Mouse (Mus musculus): ENCODE measurements around the gene Unc13b. TPM values are rescaled to one million over a fixed set of nuclear protein-coding genes. Genes with fewer than 3 reads are reported as not detected.
"Not testable (repeated sequence)": the region's sequence is repeated elsewhere in the genome, so short reads cannot be mapped to it uniquely, and the experiment has no call there.

Gene Unc13b
- polyA plus RNA-seq, 2 experiments from 2014 or later: 0.08 TPM; not detected in 1

DNA sequence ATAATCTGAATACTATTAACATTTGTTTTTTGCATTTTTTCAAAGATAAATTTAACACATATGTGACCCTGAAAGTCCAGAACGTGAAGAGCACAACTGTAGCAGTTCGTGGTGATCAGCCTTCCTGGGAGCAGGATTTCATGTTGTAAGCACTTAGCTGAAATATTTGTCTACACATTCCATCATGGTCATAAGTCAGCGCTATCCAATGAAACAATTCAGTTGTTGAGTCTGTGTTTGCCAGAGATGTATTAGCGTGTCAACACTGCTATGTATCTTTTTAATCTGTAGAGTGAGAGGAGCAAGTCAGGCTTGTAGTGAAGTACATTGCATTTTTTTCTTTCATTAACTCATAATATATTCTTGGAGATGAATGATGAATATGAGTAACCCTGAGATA, 32.4 kb downstream of the Unc13b start:
- no peak for ATAC-seq

DNA sequence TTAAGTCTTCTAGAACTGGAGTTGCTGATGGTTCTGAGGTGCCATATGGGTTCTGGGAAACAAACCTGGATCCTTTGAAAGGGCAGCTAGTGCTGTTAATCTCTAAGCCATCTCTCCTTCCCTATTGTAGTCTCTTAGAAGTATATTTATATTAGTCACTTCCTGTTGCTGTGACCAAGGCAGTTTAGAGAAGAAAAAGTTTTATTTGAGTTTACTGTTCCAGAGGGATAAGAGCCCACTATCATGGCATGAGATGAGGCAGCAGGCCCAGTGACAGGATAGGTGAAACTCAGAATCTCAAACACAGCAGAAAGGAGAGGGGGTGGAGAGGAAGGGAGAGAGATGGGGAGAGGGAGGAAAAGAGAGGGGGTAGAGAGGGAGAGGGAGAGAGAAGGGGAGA, 54.7 kb downstream of the Unc13b start:
- no peak for ATAC-seq

DNA sequence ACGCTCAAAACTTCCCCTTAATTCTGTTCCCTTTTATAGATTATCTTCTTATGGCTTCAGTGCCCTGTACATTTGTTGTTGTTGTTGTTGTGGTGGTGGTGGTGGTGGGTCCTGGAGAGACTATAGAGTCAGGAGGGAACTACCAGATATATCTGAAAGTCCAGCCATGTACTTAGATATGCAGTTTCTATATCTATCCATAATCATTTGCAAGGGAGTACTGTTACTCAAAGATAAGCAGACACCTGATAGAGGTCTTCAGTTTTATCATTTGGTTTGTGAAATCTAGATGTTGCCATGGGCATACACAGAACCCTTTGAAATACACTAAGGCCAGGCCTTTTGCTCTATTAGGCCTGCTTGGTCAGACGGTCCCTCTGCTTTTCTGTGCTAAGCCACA, 55.8 kb downstream of the Unc13b start:
- ATAC-seq: no peak

DNA sequence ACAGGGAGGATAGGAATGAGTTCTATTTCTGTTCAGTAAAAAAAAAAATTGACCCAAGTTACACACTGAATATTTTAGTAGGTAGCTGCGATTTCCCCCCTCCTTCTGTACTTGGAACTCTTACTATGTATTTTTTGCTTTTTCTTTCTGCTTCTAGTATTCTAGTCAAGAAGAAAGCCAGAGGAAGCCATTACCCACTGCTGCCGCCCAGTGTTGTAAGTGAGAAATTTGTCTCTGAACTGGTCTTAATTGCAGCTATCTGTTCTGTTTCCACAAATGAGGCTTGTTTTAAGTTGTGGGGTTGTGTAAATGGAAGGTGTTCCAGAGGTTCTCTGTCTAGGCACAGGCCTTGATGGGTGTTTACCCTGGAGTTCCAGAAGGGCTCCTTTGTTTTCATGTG, 56.2 kb downstream of the Unc13b start:
- ATAC-seq: no peak

DNA sequence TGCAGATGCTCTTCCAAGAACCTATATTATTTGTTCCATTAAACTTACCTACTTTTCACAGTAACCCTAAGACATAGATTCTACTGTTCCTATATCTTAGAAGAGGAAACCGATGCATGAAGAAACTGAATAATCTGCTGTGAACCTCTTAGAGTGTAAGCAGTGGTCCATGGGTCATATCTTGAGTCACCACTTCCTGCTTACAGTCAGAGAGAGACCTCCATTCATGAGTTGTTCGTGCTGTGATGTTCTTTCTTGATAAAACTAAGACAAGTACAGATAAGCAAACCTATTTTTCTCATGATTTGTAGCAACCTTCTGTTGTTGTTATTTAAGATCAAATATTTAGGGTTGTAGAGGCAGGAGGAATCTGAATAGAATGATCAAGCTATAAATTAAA, 57.5 kb downstream of the Unc13b start:
- no peak for ATAC-seq

DNA sequence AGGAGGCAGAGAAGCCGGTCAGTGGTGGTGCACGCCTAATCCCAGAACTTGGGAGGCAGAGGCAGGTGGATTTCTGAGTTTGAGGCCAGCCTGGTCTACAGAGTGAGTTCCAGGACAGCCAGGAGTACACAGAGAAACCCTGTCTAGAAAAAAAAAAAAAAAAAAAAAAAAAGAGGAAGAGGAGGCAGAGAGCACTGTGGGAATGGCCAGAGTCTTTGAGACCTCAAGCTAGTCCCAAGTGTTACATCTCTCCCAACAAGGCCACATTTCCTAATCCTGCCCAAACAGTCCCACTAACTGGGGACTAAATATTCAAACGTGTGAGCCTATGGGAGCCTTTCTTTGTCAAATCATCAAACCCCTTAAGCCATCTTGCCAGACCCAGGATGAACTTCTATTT, 71.0 kb downstream of the Unc13b start:
- no peak for ATAC-seq

DNA sequence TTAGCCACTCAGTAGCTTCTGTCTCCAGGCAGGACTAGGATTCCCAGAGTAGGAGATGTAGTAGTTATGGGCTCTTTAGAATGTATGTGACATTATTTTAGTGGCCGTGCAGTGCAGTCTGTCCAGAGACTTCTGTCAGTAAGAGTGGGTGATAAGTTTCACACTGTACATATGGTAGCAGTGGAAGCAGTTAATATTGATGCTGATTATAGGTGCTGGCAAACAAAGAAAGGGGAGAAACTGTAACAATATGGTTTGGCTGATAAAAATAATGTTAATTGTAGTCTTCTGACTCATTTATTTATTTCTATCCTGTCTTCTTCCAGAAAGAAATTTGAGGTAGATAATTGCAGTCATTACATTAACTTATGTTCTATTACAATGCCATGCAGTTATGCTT, 83.9 kb downstream of the Unc13b start:
- ATAC-seq: no peak

DNA sequence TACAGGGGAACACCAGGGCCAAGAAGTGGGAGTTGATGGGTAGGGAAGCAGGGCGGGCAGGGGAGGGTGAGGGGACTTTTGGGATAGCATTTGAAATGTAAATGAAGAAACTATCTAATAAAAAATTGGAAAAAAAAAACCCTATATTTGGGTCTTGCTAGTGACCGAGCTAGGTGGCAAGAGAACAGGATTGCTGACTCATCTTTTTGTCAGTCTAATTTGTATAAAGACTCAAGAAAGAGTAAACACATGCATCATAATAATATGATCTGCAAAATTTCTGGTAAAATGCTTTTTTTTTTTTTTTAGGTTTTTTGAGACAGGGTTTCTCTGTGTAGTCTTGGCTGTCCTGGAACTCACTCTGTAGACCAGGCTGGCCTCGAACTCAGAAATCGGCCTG, 93.7 kb downstream of the Unc13b start:
- ATAC-seq: not testable (repeated sequence)

DNA sequence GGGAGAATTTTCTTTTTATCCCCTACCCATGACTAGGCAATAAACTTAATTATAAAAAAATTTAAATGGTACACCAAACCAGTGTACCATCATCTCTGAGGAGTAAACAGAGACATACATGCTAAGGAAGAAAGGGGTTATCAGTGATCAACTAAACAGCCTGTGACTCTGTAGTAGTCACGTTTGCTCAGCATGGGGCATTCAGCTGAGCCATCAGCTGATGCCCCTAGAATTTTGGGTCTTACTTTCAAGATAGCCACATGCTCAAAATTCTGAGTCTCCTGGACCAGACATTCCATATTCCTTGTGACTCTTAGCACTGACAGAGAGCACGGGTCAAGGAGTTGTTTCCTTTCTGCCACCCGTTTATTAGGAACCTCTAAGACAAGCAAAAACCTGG, 101.3 kb downstream of the Unc13b start:
- no peak for ATAC-seq

DNA sequence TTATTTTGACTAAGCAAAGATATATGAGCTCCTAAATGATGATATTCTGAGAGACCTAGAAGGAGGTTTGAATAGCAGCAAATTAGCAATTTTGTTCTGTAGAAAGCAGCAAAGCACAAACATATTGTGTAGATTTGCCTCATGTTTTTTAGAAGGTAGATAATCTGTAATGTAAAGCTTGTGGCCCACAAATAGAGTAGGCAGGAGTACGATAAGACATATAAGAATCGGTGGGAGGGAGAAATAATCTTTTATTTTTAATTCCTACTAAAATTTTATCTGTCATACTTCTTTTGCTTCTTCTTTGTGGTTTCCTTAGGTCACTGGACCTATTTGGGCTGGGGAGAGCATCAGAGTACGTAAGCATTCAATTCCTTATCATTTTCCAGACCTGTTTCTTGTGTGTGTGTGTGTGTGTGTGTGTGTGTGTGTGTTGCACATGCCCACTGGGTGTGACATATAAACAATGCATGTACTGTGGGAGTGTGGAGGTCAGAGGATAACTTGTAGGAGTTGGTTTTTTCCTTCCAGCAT, 102.4 kb downstream of the Unc13b start:
- ATAC-seq: no peak

DNA sequence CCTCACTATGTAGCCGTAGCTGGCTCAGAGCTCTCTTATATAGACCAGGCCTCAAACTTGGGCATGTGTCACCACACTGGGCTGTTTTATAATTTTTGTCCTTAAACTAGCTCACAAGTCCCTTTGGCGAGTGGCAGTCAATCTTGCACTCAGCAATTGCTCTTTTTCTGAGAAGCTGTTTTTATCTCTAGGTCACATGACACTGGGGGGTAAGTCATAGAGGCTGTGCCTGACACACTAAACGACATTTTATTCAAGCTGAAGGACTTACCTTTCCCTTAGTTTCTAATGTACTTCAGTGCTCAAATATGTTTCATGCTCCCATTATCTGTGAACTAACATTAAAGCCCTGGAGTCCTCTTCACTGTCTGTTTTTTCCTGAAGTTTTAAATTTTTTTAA, 104.5 kb downstream of the Unc13b start:
- ATAC-seq: no peak

DNA sequence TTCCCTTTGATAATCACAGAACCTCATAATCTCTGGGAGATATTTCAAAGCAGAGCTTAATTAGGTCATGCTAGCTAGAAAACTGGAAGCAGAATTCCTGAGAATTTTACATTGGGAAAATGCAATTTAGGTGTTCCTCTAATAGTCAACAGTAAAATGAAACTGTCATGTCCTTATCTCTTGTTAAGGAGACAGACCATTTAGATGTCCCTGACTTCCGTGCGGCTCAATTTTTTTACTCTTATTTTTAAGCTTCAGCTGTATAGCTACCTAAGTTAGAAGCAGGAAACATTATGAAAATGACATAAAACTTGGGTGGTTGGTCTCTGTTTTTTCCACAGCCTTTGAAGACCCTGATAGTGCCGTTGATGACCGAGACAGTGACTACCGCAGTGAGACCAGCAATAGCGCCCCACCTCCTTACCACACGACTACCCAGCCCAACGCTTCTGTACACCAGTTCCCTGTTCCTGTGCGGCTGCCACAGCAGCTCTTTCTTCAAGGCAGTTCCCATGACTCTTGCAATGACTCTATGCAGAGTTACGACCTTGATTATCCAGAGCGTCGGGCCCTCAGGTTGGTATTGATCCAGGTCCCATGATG, 106.8 kb downstream of the Unc13b start:
- ATAC-seq: no peak

DNA sequence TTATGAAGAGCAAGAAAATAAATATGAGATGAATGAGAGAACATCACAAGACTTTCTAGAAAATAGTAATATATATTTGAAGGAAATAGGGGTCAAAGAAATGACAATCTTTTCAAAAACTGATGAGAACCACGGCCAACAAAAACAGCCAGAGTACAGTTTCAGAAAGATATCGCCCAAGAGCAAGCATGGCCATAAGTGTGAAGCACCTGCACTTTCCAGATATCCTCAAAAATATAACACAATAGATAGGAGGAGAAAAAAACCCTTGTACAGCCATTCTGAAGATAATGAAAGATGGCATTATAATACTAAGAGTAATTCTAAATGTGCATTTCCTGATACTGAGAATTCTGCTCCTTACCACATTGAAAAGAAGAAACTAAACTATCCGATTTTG, 111.3 kb downstream of the Unc13b start:
- no peak for ATAC-seq

DNA sequence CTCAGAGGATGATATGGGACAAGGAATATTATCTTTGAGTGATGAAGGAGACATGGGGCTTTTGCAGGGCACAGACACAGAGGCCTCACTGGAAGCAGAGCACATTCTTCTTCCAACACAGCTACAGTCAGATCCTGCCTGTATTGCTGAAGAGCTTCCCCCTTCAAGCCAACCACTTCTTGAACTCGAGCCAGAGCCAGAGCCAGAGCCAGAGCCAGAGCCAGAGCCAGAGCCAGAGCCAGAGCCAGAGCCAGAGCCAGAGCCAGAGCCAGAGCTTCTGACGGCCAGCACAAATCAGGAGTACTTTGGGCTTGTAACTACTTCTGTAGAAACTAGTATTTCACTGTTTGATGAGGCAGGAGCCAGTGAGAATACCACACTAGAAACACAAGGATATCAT, 118.4 kb downstream of the Unc13b start:
- ATAC-seq: no peak

DNA sequence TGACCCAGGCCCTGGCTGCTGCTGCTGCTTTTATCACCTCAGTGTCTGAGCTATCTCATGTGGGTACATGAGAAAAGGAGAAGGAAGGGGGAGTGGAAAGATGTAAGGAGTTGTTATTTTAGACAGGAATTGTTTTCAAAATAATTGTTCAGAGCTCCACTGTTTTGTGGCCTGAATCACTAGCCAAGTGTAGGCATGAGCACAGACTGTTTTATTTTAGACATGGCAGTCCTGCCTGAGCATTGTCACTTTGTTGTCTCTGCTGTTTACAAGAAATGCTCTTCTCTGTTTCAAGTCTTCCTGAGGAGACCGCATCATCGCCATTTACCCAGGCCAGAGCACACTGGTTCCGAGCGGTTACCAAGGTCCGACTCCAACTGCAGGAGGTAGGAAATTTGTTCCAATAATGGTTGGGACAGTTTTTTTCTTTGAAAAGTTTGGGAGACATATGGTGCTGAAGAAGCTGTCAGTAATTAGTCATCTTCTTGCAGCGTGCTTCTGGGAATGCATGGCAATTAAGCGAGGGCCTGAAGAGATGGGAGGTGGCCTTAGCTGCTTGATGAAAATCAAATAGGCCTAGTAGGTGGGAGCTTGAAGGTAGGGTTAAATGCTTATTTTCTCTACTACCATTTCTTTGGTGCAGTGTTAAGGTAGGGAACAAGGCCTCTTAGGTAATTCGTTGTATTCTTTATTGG, 123.9 kb downstream of the Unc13b start:
- no peak for ATAC-seq

DNA sequence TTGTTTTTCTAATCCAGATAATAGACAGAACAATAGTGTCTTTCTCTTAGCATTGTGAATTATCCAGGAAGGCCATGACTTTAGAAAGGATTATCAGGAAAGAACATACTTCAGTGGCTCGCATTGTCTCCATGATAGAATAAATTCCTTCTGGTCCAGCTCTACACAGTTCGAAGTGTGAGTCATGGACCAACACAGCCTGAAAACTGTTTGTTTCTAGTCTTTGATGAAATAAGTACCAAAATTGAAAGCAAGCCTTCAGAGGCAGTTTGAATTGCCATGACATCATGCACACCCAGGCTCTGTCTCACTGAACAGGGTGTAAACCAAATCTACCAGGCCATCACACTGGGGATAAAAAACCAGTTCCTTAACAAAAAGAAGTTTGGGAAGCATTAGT, 128.7 kb downstream of the Unc13b start:
- ATAC-seq: no peak

DNA sequence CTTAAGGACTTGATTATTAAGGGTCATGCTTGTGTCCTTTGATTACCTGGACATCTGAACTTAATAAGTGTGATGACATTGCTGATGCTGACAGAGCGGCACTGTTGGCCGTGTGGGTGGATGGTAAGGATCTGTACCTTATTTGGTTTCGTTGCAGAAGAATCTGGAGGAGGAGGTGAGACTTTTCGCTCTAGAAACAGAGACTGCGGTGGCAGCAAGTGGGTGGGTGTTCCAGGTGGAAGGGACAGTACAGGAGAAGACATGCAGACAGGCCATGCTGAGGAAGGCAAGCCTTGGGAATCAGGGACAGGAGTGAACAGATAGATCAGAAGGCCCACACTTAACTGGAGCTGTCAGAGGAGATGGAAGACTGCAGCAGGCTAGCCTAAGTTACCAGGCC, 130.6 kb downstream of the Unc13b start:
- ATAC-seq: no peak

DNA sequence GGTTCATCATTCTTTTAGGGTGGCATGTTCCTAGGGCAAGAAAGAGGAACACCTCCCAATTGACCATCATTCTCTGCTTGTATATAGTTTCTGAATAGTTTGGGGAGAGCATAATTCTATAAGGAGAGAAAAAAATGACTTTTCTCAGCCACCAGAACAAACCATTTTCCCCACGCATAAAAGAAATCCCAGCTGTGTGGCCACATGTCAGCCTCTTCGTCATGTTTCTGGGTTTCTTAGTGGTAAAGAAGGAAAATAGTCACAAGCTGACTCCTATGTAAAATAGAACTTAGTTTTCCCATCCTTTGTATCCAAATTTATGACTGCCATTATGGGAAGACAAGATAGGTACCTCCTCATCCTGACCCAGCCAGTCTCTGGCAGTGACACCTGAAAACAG, 146.2 kb downstream of the Unc13b start:
- ATAC-seq: no peak

DNA sequence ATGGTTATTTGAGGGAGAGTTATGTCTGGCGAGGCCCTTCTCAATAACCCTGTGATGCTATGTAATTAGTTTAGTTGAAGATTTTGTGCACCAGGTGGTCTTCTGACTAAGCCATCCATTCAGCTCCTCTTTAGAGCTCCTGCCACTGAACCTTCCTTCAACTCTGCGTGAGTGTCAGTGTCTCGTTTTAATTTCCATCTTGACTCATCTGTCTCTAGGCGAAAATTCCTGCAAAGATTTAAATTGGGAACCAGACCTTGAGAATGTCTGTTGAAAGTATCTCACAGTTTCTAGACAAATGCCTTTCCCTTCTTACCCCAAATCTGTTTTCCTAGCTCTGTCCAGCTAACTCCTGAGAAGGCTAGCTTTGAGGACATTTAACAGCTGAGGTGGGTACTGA, 146.8 kb downstream of the Unc13b start:
- ATAC-seq: no peak

DNA sequence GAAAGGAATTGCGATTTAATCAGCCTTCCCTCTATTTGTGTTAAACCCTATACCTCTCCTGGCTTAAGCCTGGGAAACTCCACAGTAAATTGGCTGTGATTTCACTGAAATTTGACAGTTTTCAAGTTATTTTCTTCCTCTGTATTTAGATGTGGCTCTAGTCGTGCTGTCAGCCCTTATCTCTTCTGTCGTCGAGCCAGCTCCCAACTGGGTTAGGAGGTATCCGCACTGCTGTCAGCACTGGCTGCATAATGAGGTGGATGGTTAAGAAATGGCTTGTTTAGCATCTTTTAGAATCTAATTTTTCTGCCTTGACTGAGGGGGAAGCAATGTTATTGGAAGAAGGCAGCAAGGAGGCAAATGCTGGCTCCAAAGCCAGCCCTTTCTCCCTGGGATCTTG, 148.2 kb downstream of the Unc13b start:
- no peak for ATAC-seq

DNA sequence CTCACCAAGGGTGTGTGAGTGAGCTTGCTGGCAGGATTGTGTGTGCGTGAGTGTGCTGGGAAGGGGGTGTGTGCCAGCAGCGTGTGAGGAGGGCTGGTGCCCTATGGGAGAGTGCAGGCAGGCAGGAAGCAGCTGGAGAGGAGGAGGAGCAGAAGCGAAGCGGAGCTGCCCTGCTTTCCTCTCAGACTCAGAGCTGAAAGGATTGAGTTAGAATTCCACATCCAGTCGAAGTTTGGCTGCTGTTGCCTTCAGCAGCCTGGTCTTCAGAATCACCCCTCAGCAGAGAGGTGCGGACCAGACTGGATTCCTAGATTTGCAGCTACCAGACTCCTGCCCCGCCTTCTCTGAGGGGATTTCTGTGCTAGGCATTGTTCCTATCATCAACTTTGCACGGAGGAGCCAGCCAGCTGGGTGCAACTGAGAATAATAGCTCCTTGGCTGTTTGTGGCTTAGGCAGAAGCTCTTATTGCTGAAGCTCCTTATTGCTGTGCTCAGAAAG, 150.4 kb downstream of the Unc13b start:
- no peak for ATAC-seq

DNA sequence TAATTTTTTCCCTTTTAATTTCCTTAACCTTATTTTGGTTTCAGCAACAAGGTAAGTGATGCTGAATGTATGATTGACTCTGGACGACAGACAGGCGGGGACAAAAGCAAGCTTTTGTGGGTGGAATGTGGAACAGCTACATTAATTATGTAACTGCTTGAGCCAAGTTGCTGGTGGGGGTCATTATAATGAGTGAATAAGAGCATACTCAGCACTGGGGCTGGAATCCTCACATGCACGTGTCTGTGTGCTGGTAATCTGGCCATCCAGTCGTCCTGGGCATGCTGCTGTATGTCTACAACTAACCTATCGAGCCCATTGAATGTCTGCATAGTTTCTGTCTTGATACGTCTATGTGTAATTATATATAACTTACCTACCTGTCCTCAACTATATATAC, 150.9 kb downstream of the Unc13b start:
- no peak for ATAC-seq

DNA sequence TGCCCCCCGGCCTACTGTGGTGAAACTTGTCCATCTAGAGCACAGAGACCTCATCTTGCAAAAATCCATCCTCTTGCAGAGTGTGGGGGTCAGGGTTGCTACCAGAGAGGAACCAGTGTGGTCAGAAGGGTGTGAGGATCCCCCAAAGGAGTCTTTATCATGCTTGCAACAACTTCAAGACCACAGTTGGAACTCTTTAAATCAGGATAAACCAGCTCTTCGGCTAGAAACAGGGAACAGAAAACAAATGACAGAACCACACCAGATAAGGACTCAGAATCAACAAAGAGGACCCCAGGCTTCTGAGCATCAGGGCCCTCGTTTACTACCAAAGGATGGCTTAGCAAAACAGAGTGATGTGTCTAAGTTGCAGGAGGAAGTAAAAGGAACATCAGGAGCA, 157.7 kb downstream of the Unc13b start:
- ATAC-seq: no peak

DNA sequence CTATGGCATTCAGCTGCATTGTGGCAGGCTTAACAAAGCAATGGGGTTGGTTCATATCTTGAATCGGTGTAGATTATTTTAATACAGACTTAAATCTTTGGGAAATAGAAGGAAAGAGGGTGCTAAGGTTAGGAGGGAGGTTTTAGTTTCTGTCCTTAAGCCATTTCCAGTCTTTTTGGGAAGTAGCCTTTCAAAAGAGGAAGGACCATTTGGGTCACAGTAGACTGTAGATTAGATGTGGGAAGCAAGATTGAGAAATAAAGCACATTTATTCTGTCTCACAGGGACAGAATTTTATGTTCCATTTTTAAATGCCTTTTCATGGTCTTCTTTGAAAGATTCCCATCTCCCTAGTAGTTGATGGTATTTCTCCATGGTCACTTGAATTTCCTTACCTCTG, 159.2 kb downstream of the Unc13b start:
- ATAC-seq: no peak

DNA sequence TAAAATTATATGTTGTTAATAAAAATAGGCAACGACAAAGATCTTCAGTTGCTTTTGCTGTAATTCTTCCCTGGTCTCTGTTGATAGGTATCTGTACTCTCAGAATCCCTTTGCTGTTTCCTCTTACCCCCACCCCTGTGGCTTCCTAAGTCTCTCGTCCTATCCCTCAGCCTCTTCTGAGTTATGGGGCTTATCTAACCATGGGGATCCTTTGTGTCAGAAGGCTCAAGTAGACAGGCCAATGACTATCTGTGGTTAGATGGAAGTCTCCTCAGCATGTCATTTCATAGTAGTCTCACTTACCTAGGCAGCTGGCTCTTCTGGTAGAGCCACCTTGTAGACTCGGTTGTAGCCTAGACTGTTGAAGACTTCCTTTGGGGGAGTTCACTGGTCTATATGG, 173.1 kb downstream of the Unc13b start:
- no peak for ATAC-seq

All from activated CD4-positive, CD25-positive, alpha-beta regulatory T cell, adult 4 months (primary cell).